ENCODE assay signal across 8 mouse cellular contexts in the genomic region with DNA sequence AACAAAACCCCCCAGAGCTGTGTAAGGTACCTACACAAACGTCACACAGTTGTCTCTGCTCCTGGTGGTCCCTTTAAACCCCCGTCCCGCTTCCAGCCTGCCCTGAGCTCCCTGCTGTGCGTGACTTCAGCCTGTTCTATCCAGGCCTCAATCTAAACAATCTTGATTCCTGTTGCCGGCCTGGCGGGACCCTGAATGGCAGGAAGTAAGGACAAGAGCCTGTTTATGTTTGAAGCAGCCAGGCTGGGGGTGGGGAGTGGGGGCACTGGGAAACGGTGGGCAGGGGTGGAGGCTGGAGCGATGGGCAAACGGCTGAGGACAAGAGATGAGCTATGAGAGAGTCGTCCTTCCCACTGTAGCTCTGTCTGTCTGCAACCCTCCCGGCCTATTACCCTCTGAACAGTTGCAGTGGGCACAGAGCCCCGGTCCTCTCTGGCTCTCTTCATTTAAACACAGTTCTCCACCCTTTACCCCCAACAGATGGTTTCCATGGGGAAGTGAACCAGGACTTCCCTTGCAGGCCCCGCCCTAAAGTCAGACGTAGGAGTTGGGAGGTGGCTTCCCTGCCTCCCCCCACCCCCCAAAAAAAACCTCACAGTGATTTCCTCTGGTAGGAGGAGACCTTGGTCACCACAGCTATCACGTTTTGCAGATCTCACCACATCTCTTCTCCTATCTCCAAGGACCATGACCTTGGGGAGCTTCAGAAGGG. TPM values are rescaled to one million over a fixed set of nuclear protein-coding genes. Genes with fewer than 3 reads are reported as not detected.
DNase-seq lines count a peak whose midpoint lies in the region; ATAC-seq and TF ChIP-seq lines count a peak whose summit lies in the region.

No protein-coding gene starts in this region.

- no peaks in the 10 kb centered on the region for H3K9me3 ChIP-seq in neural tube, embryonic 12.5 days

- peaks cover 27% of the 10 kb centered on the region for H3K4me1 ChIP-seq in thymus, adult 2 months (replicated peaks; ENCODE audit: control insufficient read depth, insufficient read depth, low read length)
- H3K4me1 ChIP-seq in neural tube, embryonic 12.5 days: peaks cover 21% of the 10 kb centered on the region

- H3K4me2 ChIP-seq in neural tube, embryonic 12.5 days (replicated peaks): peak overlapping the region; percentile 31

- no peaks in the 10 kb centered on the region; the same call in none of the 2 replicates for H3K27me3 ChIP-seq in thymus, adult 2 months (ENCODE audit: control insufficient read depth, insufficient read depth, low read length)
- peaks cover 21% of the 10 kb centered on the region for H3K27me3 ChIP-seq in neural tube, embryonic 12.5 days (replicated peaks)

- peak; percentile 58 for DNase-seq in adrenal gland, postnatal 14 days
- DNase-seq in adrenal gland, adult 18-20 months (ENCODE audit: low spot score in 2 of 2): no peak
- DNase-seq in thymus, adult 2 months: no peak
- DNase-seq in thymus, postnatal 25 days: no peak
- DNase-seq in right cerebral cortex, postnatal 14 days: no peak
- no peak for DNase-seq in right cerebral cortex, postnatal 4 days

- no peak overlapping the region for H3K27ac ChIP-seq in thymus, adult 2 months (ENCODE audit: control insufficient read depth, insufficient read depth, low read length)
- no peak overlapping the region for H3K27ac ChIP-seq in neural tube, embryonic 12.5 days

- H3K4me3 ChIP-seq in thymus, adult 2 months (ENCODE audit: control insufficient read depth, insufficient read depth, low read length): peak overlapping the region; percentile 34
- no peak overlapping the region for H3K4me3 ChIP-seq in neural tube, embryonic 12.5 days

- H3K36me3 ChIP-seq in thymus, adult 2 months (ENCODE audit: control insufficient read depth, insufficient read depth, low read length): no peaks in the 10 kb centered on the region
- no peaks in the 10 kb centered on the region for H3K36me3 ChIP-seq in neural tube, embryonic 12.5 days

- no peak for TF ChIP-seq POLR2A in thymus, adult 2 months (IDR thresholded peaks at IDR 0.05; ENCODE audit: control insufficient read depth, extremely low read depth, insufficient read depth, low read length, poor library complexity)

- ATAC-seq in inflammation-experienced regulatory T-cells, adult 6 months: peak; percentile 35
- ATAC-seq in neural tube, embryonic 12.5 days (ENCODE audit: low FRiP score, low read depth): no peak

- WGBS in thymus, adult 2 months: 47% methylated on average over 15 of the region's 15 CpGs
- WGBS in neural tube, embryonic 12.5 days: 19% methylated on average over 15 of the region's 15 CpGs

- TF ChIP-seq CTCF in thymus, adult 2 months (IDR thresholded peaks at IDR 0.05; ENCODE audit: borderline replicate concordance, control insufficient read depth, extremely low read depth, insufficient read depth, low read length, poor library complexity): no peak

- H3K9ac ChIP-seq in neural tube, embryonic 12.5 days: no peak overlapping the region

RNA-seq across cellular contexts. Expression of a gene that starts 5.8 kb away (rescaled TPM):
- 16.7 and 20.7 TPM in 2 replicates for total RNA-seq in adrenal gland, postnatal 14 days (2021)
- total RNA-seq in adrenal gland, adult 18-20 months (2021): 10 to 100 TPM; 19.1 to 26.1 TPM
- 27.2 and 34.2 TPM in 2 replicates for polyA plus RNA-seq in thymus, adult 2 months (2012; rRNA removed)
- polyA plus RNA-seq in inflammation-experienced regulatory T-cells, adult 6 months (2017; shearing (Covaris generic)): 1 to 10 TPM in 1 of 3 experiments, under 1 TPM in 1, not detected in 1; 0.86 to 1.9 TPM
- polyA plus RNA-seq in neural tube, embryonic 12.5 days (2016; fragmentation: Nextera tagmentation; extraction: Ambion mirVana): 8.3 and 10.2 TPM in 2 replicates

RNA-seq across cellular contexts. Expression of a gene that starts 18.6 kb away (rescaled TPM):
- not detected in 2 replicates for total RNA-seq in adrenal gland, postnatal 14 days (2021)
- under 1 TPM; 0.42 to 0.70 TPM for total RNA-seq in adrenal gland, adult 18-20 months (2021)
- not detected in 2 replicates for polyA plus RNA-seq in thymus, adult 2 months (2012; rRNA removed)
- not detected for polyA plus RNA-seq in inflammation-experienced regulatory T-cells, adult 6 months (2017; shearing (Covaris generic))
- polyA plus RNA-seq in neural tube, embryonic 12.5 days (2016; fragmentation: Nextera tagmentation; extraction: Ambion mirVana): not detected in 2 replicates

RNA-seq across cellular contexts. Expression of a gene that starts 39.7 kb away (rescaled TPM):
- total RNA-seq in adrenal gland, postnatal 14 days (2021): 9.0 and 11.2 TPM in 2 replicates
- total RNA-seq in adrenal gland, adult 18-20 months (2021): 1 to 10 TPM; 5.8 to 5.9 TPM
- 34.9 and 35.3 TPM in 2 replicates for polyA plus RNA-seq in thymus, adult 2 months (2012; rRNA removed)
- polyA plus RNA-seq in inflammation-experienced regulatory T-cells, adult 6 months (2017; shearing (Covaris generic)): 1 to 10 TPM in 2 of 3 experiments, under 1 TPM in 1; 0.53 to 4.0 (median 3.6) TPM
- polyA plus RNA-seq in neural tube, embryonic 12.5 days (2016; fragmentation: Nextera tagmentation; extraction: Ambion mirVana): 15.9 and 17.6 TPM in 2 replicates

RNA-seq across cellular contexts. Expression of a gene that starts 55.8 kb away (rescaled TPM):
- 7.9 and 8.8 TPM in 2 replicates for total RNA-seq in adrenal gland, postnatal 14 days (2021)
- total RNA-seq in adrenal gland, adult 18-20 months (2021): 1 to 10 TPM; 4.7 to 7.1 TPM
- polyA plus RNA-seq in thymus, adult 2 months (2012; rRNA removed): 0.86 and 1.4 TPM in 2 replicates
- polyA plus RNA-seq in inflammation-experienced regulatory T-cells, adult 6 months (2017; shearing (Covaris generic)): not detected
- polyA plus RNA-seq in neural tube, embryonic 12.5 days (2016; fragmentation: Nextera tagmentation; extraction: Ambion mirVana): 0.55 and 0.84 TPM in 2 replicates
